Mouse (Mus musculus) embryo, embryonic 10 days (tissue): ENCODE results near the gene Zfp189.
"Not testable (repeated sequence)": the region's sequence is repeated elsewhere in the genome, so short reads cannot be mapped to it uniquely, and the experiment has no call there.

Source experiments
- DNase-seq: peaks from one replicate; pipeline ENCODE4 v3.0.0-alpha.2; 2015; ENCODE audit warnings: low spot score

Gene Zfp189

DNA sequence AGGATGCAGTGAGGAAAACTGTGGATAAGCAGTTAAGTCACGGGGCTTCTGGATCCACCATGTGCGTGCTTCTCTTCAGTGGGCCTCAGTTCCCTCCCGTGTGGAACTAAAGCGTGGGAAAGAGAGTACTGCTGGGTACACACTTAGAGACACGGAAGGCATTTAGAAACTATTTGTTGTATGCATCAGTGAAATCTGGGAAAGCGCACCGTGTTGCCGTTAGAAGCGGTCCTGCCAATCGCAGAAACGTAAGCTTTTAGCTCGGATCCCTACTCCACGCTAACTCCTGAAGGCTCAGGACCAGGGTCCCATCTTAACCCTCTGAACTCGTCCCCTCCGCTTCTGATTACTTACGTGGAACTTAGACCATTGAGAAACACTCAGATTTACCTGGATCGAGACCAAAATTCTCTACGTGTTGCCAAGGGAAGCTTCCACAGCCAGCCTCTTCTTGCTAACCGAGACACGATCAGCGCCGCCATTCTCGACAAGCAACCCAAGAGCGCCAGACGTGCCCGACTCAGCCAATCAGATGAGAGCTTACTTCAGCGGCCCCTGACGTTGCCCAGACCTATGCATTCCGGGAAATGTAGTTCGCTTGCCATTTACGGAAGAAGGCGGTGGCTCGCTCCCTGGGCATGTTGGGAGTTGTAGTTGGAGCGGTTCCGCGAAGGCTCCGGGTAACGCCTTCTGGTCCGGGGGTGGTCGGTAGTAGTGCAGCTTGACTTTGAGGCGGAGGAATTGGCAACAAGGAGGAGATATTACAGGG lies at the start of gene Zfp189, which contains the start of gene Mrpl50:
TSS of gene Zfp189 (plus strand) at position 605 of the 769 bp plus-strand sequence.
TSS of gene Mrpl50 (minus strand) at position 522 of the 769 bp plus-strand sequence.
- DNase-seq: peak; percentile 98

DNA sequence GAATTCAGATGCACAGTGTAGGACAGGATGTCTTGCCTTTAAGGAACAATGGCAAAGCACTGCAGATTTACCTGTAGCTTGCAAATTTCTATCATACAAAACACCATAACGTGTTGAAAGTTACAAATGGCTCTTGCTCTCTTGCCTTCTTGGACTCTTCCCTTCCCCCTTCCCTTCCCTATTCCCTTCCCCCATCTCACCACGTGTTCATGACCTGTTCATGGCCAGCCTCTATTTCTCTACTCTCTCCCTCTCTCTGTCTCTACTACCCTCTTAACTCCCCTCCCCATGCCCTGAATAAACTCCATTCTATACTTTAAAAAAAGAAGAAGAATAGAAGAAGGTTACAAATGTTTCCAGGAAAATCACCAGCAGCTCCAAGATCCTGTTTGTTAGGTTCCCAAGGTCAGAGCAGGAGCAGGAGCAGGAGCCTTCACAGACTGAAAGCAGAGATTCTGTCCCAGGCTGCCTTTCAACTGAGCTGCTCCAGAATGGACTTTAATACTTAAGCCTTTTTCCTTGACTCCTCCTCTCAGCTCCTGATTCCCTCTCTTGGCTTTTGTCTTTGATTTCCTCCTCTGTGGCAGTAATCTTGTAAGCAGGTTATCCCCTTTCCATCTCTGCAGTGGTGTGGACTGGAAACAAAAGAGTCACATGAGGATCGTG lies 47.4 kb upstream of the Zfp189 start, which contains the start of gene Acnat1:
TSS of gene Acnat1 (minus strand) at position 478 of the 666 bp plus-strand sequence.
- no peak for DNase-seq

DNA sequence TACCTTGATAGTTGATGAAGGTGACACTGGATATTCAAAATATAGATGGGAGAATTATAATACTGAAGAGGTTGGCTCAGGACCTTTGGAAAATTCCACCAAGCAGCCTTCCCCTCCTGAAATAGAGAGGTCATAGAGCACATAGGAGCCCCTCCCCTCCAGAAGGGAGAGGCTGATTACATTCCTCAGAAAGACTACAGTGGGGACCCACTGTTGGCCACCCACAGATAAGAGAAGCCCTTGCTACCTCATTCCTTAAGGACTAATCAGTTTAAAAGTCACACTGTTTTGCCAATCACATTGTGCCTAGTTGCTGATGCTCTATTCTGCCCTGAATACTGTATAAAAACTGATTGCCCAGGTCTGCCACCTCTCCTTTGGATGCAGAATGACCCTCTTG lies 46.4 kb upstream of the Zfp189 start:
- DNase-seq: no peak

DNA sequence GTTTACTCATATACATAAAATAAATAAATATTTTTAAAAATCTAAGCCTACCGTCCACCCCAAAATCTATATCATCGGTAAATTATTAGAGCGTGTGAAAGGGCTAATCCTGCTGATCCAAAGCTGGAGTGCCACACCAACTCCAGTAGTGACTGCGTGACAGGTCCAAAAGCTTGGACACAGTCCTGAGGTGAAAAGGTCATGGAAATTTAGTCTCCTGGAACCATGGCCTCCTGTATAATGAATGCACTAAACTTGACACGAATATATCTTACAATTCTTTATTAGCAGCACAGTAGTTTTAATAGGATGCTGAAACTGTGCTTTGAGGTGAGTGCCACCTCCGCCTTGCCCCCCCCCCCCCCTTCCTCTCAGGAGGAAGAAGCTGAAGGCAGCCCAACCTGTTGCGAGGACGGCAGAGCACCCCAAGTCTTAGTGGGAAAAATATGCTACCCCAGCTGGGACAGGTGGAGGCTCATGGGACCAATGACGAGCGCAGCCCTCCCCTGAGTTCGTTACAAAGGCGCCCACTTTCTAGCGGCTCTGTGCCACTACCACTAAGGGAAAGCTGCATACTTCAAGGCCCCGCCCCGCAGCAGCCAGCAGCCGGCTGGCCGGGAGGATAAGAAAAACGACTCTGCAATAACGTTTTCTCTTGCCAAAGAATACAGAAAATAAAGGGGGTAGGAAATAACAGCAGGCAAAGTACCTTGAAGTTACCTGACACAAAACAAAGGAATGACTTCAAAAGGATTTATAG lies 42.7 kb upstream of the Zfp189 start:
- peak; percentile 52 for DNase-seq

DNA sequence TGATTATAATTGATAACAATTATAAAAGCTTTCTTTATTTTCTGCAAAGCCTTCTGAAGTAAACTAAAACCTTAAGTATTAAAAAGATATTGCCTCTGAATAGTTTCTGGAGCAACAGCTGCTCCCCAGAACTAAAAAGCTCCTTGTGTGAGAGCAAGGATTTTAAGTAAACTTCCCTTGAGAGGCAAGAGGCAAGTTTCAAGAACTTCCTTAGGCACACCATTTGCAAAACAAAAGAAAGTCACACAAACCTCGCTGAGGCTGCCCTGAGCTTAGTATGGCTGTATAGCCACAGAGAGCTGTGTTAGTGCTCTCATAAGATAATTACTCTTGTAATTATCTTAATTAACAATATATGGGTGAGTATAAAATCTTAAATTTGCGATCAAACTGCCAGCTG lies 41.9 kb upstream of the Zfp189 start:
- DNase-seq: not testable (repeated sequence)

DNA sequence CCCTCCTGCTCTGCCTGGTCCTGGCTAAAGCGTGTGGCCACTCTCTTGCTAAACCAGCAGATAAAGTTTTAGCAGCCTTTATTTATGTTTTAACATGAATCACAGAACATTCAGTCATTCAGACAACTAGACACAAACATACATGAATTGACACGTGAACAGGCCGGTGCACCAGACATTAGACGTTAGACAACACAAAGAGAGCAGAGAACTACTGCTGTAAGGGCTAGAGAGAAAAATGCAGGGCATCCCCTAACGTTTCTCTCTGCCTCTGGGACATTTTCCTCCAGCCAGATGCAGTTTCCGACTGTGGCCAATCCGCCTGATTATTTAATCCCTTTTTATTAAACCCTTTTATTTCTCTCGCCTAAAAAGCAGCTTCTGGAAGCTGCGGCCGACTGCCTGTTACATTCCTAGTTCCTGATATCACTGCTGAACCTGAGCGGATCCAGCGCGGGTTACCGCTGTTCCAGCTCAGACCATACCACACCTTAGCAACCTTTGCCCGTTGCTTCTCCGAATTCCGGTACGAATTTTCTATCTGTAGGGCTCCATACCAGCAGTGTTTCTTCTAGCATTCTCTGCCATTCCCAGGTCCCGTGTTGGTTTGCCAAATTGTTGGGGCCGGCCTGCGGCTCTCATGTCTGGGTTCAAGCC lies 40.7 kb upstream of the Zfp189 start:
- no peak for DNase-seq

DNA sequence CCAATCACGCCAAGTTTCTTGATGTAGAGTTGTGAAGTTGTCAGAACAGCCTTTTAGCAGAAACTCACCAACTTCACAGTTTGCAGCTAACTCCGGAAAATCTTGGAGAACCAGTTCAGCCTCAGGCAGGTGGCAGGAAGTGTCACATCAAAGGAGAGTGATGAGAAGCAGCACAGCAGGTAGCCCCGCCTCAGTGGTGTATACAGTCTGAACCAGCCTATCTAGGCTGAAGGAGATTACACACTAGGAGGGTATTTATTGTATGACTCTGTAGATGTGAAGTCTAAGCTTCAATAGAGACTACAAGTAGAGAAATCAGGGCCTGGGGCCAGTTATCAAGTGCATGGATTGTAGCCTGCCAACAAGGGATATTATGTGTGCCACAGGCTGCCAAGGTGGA lies 40.1 kb upstream of the Zfp189 start:
- peak; percentile 21 for DNase-seq

DNA sequence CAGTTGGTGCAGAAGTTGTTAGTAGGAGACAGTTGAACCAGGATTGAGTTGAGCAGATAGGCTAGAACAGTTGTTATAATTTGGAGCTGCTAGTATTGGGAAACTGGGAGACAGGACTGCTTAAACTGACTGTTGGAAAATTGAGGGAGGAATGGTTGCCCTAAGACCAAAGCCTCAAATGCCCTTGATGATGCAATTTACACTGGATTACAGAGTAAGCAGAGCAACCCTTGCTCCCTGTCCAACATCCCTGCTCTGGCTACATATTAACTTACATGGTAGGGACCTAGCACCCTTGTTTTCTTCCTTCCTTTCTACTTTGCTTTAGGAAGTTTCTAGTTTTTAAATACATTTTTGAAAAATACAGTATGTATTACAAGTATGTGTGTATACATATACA lies 35.5 kb upstream of the Zfp189 start:
- no peak for DNase-seq

DNA sequence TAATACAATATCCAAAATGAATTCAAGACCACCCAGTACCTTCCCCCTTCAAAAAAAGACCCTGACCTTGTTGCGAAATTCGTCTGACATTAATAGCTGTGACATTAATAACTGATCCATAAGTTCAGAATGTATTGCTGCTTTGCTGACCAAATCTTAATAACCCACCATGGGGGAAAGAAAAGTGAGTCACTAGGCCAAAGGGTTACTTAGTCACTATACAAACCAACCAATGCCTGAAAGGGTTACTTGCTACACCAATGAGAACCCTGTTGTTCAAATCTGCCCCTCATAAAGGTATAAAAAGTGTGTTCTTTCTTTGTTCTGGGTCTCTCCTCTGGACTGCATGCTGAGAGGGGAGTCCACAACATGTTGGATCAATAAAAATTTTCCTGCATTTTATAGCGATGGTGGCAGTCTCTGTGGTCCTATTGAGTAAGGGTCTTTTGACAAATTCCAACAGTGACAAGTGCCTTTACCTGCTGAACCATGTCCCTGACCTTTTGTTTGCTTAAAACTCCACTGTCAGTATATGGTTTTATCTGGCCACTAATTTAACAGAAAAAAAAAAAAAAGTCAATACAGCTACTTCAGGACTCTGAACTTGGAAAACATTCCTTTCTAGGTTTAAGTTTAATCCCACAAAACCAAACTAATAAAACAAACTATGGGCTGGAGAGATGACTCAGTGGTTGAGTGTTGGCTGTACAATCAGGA lies 34.9 kb upstream of the Zfp189 start:
- not testable (repeated sequence) for DNase-seq

DNA sequence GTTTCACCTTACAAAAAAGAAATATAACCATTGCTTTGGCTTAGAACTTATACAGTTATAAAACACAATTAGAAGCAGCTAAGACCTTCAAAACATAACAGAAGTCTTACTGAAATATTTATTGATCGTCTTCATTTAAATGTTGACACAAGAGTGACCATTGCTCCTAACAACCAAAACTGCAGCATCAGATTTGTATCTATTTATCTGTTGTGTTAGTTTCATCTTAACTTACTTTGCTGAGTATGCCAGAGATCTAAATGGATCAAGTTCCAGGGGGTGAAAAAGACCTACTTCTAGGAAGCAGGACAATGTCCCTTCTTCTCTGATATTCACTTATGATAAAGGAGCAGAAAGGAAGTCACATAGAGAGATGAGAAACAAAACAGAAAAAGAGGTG lies 17.4 kb upstream of the Zfp189 start:
- DNase-seq: no peak

DNA sequence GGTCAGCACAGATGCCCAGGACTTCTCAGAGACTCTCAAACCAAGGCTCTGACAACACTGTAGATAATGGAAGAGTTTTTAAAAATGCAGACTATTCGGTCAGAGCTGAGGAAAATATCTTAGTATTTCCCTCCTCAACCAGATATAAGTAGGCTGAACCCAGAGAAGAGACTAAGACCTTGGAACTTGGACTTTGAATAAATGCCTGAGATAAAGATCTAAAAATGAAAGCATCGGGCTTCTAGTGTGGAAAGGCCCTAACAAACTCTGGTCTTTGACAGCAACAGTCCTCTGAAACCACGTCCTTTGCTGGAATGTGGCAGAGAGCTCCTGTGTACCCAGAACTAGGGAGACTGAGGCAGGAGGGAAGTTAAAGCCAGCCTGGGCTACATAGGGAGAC lies 14.6 kb upstream of the Zfp189 start, which contains the start of gene Baat:
TSS of gene Baat (minus strand) at position 172 of the 400 bp plus-strand sequence.
- no peak for DNase-seq

DNA sequence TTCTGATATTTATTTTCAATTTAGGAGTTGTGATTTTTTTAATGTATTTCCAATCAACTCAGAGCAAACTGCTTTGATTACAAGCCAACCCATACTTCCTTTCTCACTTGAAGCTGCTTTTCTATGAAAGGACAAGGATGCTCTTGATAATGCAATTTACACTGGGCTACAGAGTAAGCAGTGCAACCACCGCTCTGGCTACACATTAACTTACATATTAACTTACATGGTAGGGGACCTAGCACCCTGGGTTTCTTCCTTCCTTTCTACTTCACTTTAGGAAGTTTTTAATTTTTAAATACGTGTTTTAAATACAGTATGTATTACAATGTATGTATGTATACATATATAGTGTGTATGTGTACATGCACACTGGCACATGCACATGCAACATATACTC lies 11.8 kb upstream of the Zfp189 start:
- no peak for DNase-seq

DNA sequence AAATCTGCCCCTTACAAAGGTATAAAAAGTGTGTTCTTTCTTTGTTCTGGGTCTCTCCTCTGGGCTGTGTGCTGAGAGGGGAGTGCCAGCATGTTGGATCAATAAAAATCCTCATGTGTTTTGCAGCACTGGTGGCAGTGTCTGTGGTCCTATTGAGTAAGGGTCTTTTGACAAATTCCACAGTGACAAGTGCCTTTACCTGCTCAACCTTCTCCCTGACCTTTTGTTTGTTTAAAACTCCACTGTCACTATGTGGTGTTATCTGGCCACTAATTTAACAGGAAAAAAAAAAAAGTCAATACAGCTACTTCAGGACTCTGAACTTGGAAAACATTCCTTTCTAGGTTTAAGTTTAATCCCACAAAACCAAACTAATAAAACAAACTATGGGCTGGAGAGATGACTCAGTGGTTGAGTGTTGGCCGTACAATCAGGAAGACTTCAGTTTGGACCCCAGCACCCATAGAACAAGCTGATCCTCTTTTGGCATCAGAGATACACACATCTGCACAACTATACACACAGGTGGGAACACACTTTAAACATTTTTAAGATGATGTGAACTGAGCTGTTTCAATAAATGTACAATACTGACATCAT lies 10.6 kb upstream of the Zfp189 start:
- DNase-seq: not testable (repeated sequence)

DNA sequence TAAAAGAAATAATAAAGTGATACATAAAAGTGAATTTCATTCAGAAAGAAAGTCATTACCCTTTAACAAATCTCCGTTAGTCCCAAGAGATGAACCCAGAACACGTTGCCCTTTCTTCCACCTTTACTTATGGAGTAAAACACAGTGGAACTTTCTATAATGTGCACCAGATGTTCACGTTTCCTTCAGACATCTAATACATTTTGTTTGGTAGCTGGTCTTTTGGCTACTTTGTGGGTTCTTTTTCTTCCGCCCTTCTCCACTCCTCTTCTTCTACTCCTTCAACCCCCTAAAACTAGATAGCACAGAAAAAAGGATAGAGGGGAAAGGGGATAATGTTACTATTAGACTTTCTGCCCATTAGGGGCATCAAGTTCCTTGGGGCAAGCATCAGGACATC lies 8.3 kb upstream of the Zfp189 start:
- no peak for DNase-seq

DNA sequence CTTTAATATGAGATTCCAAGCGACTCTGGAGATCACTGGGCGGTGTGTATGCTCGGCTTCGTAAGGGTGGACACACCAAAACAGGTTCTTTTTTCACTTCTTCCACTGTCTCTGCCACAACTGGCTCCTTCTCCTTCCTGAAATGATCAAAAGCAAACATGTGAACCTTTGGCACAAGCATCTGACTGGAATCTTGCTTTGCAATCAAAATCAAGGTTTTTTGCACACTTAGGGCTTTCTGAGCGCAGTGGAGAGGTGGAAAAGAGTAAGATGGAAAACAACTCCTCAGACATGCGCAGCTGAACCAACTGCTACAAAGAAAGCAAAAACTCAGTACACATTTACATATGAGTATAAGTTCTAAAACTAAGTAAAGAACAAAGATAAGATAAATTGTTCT lies 6.5 kb upstream of the Zfp189 start:
- DNase-seq: no peak

DNA sequence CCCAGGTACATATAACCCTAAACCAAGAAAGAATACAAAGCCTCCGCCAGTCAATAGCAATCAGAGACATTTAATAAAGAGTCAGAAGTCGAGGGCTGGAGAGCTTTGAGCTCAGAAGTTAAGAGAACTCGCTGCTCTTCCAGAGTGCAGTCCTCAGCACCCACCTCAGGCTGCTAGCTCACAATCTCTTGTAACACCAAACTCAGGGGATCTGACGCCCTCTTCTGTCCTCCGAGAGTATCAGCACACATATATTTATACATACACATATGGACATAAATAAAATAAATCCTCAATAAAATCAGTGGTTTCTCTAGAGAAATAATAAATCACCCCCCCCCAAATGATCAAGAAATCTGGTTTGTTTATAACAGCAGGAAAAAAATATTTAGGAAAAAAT lies 1.5 kb upstream of the Zfp189 start:
- DNase-seq: peak; percentile 49

DNA sequence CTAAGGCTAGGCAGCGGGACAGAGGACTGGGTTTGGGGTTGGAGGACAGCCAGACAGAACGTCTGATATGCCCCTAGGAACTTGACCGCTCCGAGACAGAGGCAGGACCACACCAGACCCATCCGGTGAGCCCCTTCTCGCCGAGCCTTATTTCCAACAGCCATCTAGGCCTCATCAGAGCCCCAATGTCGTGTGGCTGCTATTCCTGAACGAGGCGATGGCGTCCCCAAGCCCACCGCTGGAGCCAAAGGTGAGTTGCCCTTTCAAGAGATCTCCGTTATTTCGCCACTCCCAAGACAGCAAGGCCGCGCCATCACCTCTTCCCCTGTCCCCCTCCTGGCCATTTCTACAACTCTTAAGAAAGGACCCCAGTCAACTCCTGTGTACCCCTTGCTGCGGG lies 370 bp downstream of the Zfp189 start:
- DNase-seq: peak; percentile 45

DNA sequence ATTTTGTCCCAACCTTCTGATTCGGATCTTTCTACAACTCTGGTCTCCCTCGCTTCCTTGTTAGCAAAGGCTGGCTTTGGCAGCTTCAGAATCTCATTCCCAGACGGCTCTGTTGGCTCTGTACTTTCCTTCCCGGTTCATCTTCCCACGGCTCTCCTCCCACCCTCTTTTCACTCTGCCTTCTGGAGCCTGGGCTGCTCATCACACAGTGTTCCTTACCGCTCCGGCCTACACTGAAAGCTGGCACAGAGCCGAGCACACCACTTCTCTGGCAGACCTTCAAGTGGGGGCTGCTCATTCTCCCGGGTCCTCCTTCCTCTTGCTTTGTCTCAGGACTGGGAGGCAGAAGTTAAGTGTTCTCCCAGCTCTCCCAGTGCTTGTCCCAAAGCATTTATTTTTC lies 1.6 kb downstream of the Zfp189 start:
- DNase-seq: no peak

DNA sequence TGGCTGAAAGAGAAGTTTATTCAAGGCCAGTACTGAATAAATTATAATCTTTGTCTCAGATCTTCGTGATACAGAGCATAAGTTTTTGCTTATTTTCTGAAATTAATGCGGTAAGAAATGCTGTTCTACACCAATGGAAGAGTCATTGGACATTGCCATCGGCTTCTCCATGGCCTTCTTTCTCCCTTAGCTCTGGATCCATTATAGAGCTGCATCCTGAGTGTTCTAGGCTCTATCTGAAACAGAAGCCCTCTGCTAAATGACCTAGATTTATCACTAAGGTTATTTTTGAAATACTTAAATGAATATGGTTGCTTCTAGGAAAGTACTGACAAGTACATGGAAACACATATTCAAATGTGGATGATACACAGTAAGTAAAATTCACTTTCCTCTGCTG lies 14.1 kb downstream of the Zfp189 start:
- DNase-seq: no peak

DNA sequence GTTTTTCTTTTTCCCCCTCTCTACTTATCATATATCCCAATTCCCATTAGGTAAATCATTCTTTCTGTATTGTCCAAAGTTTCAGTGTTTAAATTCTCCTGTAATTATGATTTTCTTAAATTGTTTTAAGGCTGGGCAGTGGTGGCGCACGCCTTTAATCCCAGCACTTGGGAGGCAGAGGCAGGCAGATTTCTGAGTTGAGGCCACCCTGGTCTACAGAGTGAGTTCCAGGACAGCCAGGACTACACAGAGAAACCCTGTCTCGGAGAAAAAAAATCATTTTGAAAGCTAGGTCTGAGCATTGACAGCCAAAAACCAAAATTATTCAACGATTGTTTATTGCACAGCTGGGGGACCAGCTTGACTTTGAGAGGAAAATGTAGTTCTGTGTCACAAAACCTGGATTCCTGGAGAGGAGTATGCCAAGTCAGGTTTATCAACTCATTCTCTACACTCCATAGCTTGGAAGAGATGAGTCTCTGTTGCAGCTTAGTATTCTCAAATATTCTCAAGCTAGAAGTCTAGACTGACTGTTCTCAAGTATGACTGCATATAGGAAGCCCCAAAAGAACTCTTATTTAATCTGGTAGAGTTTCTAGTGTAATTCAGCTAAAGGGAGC lies 14.8 kb downstream of the Zfp189 start:
- no peak for DNase-seq

DNA sequence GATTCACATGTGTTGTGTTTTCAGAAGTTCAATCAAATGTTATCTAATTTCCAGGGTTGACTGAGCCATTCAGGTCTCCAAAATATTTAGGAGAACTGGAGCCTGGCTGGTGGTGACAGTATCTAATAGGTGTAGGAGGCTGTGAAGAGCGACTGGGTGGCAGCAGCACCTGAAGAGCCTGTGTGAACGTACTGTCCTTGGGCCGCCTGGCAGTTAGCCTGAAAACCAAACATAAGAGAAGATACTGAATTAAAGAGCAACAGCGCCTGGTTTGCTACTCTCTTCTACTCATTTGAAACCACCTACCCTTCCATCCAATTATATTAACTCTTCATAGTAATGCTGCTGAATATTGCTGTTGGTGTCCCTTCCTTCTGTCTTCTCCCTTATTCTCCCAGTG lies 15.7 kb downstream of the Zfp189 start:
- DNase-seq: no peak
